ENCODE assay signal across 8 mouse cellular contexts in the genomic region with DNA sequence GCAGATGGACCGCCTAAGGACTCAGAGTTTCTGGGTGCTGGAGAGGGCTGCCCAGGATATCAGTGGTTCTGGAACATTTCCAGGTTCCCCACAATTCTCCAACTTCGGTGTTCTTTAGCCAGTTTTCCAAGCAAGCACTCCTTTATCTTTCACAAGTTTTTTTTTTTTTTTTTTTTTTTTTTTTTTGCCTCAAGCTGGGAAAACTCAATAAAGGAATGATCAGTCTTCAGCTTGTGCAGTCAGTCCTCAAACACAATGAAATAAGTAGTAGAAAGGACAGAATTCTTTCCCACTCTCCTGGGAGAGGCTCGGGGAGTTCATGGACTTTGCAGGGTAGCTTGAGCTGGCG. TPM values are rescaled to one million over a fixed set of nuclear protein-coding genes. Genes with fewer than 3 reads are reported as not detected.
A peak's percentile ranks its signal among the peaks of the same experiment; 100 is the strongest.
DNase-seq lines count a peak whose midpoint lies in the region; ATAC-seq and TF ChIP-seq lines count a peak whose summit lies in the region.

No protein-coding gene starts in this region.

- ATAC-seq in intestine, postnatal 0 days: no peak
- no peak for ATAC-seq in neural tube, embryonic 13.5 days (ENCODE audit: low read depth)
- ATAC-seq in cerebellum, adult (ENCODE audit: insufficient number of reproducible peaks, low FRiP score, low TSS enrichment): no peak; the same call in 1 of the 2 replicates
- no peak for ATAC-seq in monocyte, adult 5-6 weeks (replicated peaks; ENCODE audit: insufficient number of reproducible peaks, low FRiP score, low TSS enrichment, poor library complexity, severe bottlenecking)

- no peaks in the 10 kb centered on the region for H3K9me3 ChIP-seq in intestine, postnatal 0 days (ENCODE audit: control insufficient read depth)
- no peaks in the 10 kb centered on the region for H3K9me3 ChIP-seq in neural tube, embryonic 13.5 days

- TF ChIP-seq POLR2A in lung, adult 2 months (IDR thresholded peaks at IDR 0.05; ENCODE audit: borderline replicate concordance, extremely low read depth, low read depth, low read length): no peak
- no peak for TF ChIP-seq POLR2A in embryonic fibroblast, embryonic 13.5 days (IDR thresholded peaks at IDR 0.05; ENCODE audit: low read depth, low read length)

- H3K36me3 ChIP-seq in intestine, postnatal 0 days (ENCODE audit: control insufficient read depth, insufficient read depth): no peaks in the 10 kb centered on the region
- no peaks in the 10 kb centered on the region for H3K36me3 ChIP-seq in neural tube, embryonic 13.5 days

- H3K4me2 ChIP-seq in intestine, postnatal 0 days (replicated peaks; ENCODE audit: low read depth): peak overlapping the region; percentile 84
- H3K4me2 ChIP-seq in neural tube, embryonic 13.5 days: peak overlapping the region; percentile 92

- DNase-seq in lung, adult 2 months: no peak
- no peak for DNase-seq in lung, postnatal 14 days
- DNase-seq in right cerebral cortex, postnatal 4 days: no peak

- no peak for TF ChIP-seq CTCF in lung, adult 2 months (IDR thresholded peaks at IDR 0.05; ENCODE audit: insufficient read depth, low read length)
- TF ChIP-seq CTCF in embryonic fibroblast, embryonic 13.5 days (IDR thresholded peaks at IDR 0.05; ENCODE audit: borderline replicate concordance, insufficient read depth, low read length): no peak
- no peak for TF ChIP-seq CTCF in intestine, postnatal 0 days (IDR thresholded peaks at IDR 0.05; ENCODE audit: low read depth)

- no peak overlapping the region for H3K27ac ChIP-seq in embryonic fibroblast, embryonic 13.5 days (ENCODE audit: insufficient read depth, low read length)
- H3K27ac ChIP-seq in intestine, postnatal 0 days (ENCODE audit: low read depth, low read length): no peak overlapping the region
- no peak overlapping the region for H3K27ac ChIP-seq in neural tube, embryonic 13.5 days (replicated peaks)

- H3K9ac ChIP-seq in intestine, postnatal 0 days (ENCODE audit: low read depth, low read length): peak overlapping the region; percentile 19; the same call in 1 of the 2 replicates
- peak overlapping the region; percentile 65 for H3K9ac ChIP-seq in neural tube, embryonic 13.5 days

- WGBS in lung, adult 2 months: 24% methylated on average over 4 of the region's 4 CpGs
- 26% methylated on average over 4 of the region's 4 CpGs for WGBS in intestine, postnatal 0 days
- 8% methylated on average over 4 of the region's 4 CpGs for WGBS in neural tube, embryonic 13.5 days

- H3K4me1 ChIP-seq in lung, adult 2 months (ENCODE audit: control insufficient read depth, insufficient read depth, low read length): peaks cover 5% of the 10 kb centered on the region; the same call in 1 of the 2 replicates
- H3K4me1 ChIP-seq in embryonic fibroblast, embryonic 13.5 days (ENCODE audit: control insufficient read depth, insufficient read depth, low read length): 0 out of 2 replicates have a peak, but pooled peaks cover 3% of the 10 kb centered on the region
- no peaks in the 10 kb centered on the region for H3K4me1 ChIP-seq in intestine, postnatal 0 days (replicated peaks; ENCODE audit: control insufficient read depth, insufficient read depth, low read length)
- peaks cover 15% of the 10 kb centered on the region for H3K4me1 ChIP-seq in neural tube, embryonic 13.5 days (replicated peaks)

- H3K4me3 ChIP-seq in lung, adult 2 months (replicated peaks; ENCODE audit: extremely low read depth, low read depth, low read length): peak overlapping the region; percentile 62
- H3K4me3 ChIP-seq in embryonic fibroblast, embryonic 13.5 days (ENCODE audit: insufficient read depth, low read length): peak overlapping the region; percentile 62
- peak overlapping the region; percentile 42 for H3K4me3 ChIP-seq in intestine, postnatal 0 days (ENCODE audit: low read depth, low read length)
- H3K4me3 ChIP-seq in neural tube, embryonic 13.5 days: peak overlapping the region; percentile 50

- no peaks in the 10 kb centered on the region for H3K27me3 ChIP-seq in intestine, postnatal 0 days (replicated peaks; ENCODE audit: control insufficient read depth, insufficient read depth, low read length)
- H3K27me3 ChIP-seq in neural tube, embryonic 13.5 days: peaks cover 55% of the 10 kb centered on the region

RNA-seq across cellular contexts. Expression of gene Wapl, which starts 11.3 kb away (rescaled TPM):
- 9.3 and 23.0 TPM in 2 replicates for polyA plus RNA-seq in lung, adult 2 months (2012; rRNA removed)
- 66.2 and 74.1 TPM in 2 replicates for polyA plus RNA-seq in embryonic fibroblast, embryonic 13.5 days (2011; ENCODE audit: insufficient read length, low read depth, missing spikeins)
- 18.2 and 20.2 TPM in 2 replicates for polyA plus RNA-seq in intestine, postnatal 0 days (2015; fragmentation: Nextera tagmentation; extraction: Ambion mirVana)
- polyA plus RNA-seq in neural tube, embryonic 13.5 days (2015; fragmentation: Nextera tagmentation; extraction: Ambion mirVana): 18.3 and 21.2 TPM in 2 replicates
- 153 to 163 TPM (median 159 TPM) in 3 replicates for total RNA-seq in monocyte, adult 5-6 weeks (2017)
